Mouse (Mus musculus) midbrain, embryonic 16.5 days (tissue): Measurements from ENCODE around the gene Miga1. TPM values are rescaled to one million over a fixed set of nuclear protein-coding genes. Genes with fewer than 3 reads are reported as not detected.

Experiments used
- ATAC-seq: fragments of 200-750 bp; cut with Nextera tagmentation; 2 replicates; pipeline ENCODE4 v1.8.0; 2017; ENCODE audit warnings: moderate TSS enrichment
- H3K27ac ChIP-seq: fragments of 300-500 bp; sonication (generic); 2 replicates; pipeline ENCODE4 v1.5.1; 2014; ENCODE audit warnings: mild to moderate bottlenecking, low read length, mixed read lengths
- H3K27me3 ChIP-seq: fragments of 300-500 bp; sonication (generic); 2 replicates; pipeline ENCODE4 v1.6.1; 2014; ENCODE audit warnings: low read depth, low read length, mixed read lengths; ENCODE audit not compliant: control insufficient read depth, insufficient read depth
- H3K36me3 ChIP-seq: fragments of 300-500 bp; sonication (generic); 2 replicates; pipeline ENCODE4 v1.6.1; 2014; ENCODE audit warnings: mild to moderate bottlenecking, low read length, moderate library complexity, mixed read lengths; ENCODE audit not compliant: control insufficient read depth, insufficient read depth
- H3K4me1 ChIP-seq: fragments of 300-500 bp; sonication (generic); 2 replicates; pipeline ENCODE4 v1.6.1; 2014; ENCODE audit warnings: mild to moderate bottlenecking, low read length, mixed read lengths; ENCODE audit not compliant: control insufficient read depth, insufficient read depth
- H3K4me2 ChIP-seq: fragments of 300-500 bp; sonication (generic); 2 replicates; pipeline ENCODE4 v1.6.1; 2014; ENCODE audit warnings: mild to moderate bottlenecking, low read length, mixed read lengths
- H3K4me3 ChIP-seq: fragments of 300-500 bp; sonication (generic); 2 replicates; pipeline ENCODE4 v1.5.1; 2014; ENCODE audit warnings: low read depth, mild to moderate bottlenecking, low read length, moderate library complexity, mixed read lengths
- H3K9ac ChIP-seq: fragments of 300-500 bp; sonication (generic); 2 replicates; pipeline ENCODE4 v1.6.1; 2014; ENCODE audit warnings: low read depth, low read length, mixed read lengths
- H3K9me3 ChIP-seq: fragments of 300-500 bp; sonication (generic); replicated peaks from 2 replicates; pipeline ENCODE4 v1.6.1; 2014; ENCODE audit warnings: mild to moderate bottlenecking, low read length, mixed read lengths; ENCODE audit not compliant: control insufficient read depth, poor library complexity, severe bottlenecking
- WGBS: fragments of 180-500 bp; shearing (Covaris S2); extraction: QIAGEN DNeasy Blood & Tissue Kit; methylation state at CpG from one replicate; pipeline ENCODE4 v1.1.7; 2014; 5-methylcytosine and 5-hydroxymethylcytosine counted together
- polyA plus RNA-seq: library from polyadenylated mRNA; unstranded; fragments of >200 nt; fragmentation: Nextera tagmentation; extraction: Ambion mirVana; gene quantifications from 2 replicates; pipeline ENCODE4 v1.2.1, GENCODE M21; 2015

The Miga1 gene
- polyA plus RNA-seq, 1 experiment from 2014 or later, result 19.3 TPM

GRCm38 (mm10) chr3:152231333-152232100, 108.7 kb downstream of the Miga1 start:
- H3K4me2 ChIP-seq, result no peak overlapping the region
- WGBS, result 46% methylated on average over 6 of the region's 6 CpGs
- H3K4me3 ChIP-seq, result no peak overlapping the region
- no peak for ATAC-seq
- peaks cover 21% of the 10 kb centered on the region for H3K36me3 ChIP-seq
- no peaks in the 10 kb centered on the region for H3K9me3 ChIP-seq
- no peak overlapping the region for H3K9ac ChIP-seq
- H3K27ac ChIP-seq, result no peak overlapping the region
- H3K27me3 ChIP-seq, result no peaks in the 10 kb centered on the region
- H3K4me1 ChIP-seq, result no peaks in the 10 kb centered on the region

GRCm38 (mm10) chr3:152229271-152229670, 110.9 kb downstream of the Miga1 start:
- Histone ChIP-seq H3K9ac (no peak overlapping the region), H3K4me1 (no peaks in the 10 kb centered on the region), H3K27ac (no peak overlapping the region), H3K9me3 (no peaks in the 10 kb centered on the region), H3K36me3 (peaks cover 35% of the 10 kb centered on the region), H3K4me3 (no peak overlapping the region), H3K27me3 (no peaks in the 10 kb centered on the region), H3K4me2 (no peak overlapping the region)
- 94% methylated on average over 5 of the region's 5 CpGs for WGBS
- no peak for ATAC-seq

GRCm38 (mm10) chr3:152228843-152229242, 111.4 kb downstream of the Miga1 start:
- H3K4me1 ChIP-seq, result no peaks in the 10 kb centered on the region
- no peak overlapping the region for H3K4me3 ChIP-seq
- H3K27ac ChIP-seq, result no peak overlapping the region
- no peaks in the 10 kb centered on the region for H3K27me3 ChIP-seq
- H3K36me3 ChIP-seq, result peaks cover 39% of the 10 kb centered on the region
- H3K9ac ChIP-seq, result no peak overlapping the region
- H3K9me3 ChIP-seq, result no peaks in the 10 kb centered on the region
- no peak for ATAC-seq
- 98% methylated on average over 7 of the region's 7 CpGs for WGBS
- H3K4me2 ChIP-seq, result no peak overlapping the region

GRCm38 (mm10) chr3:152225906-152226305, 114.3 kb downstream of the Miga1 start:
- Histone ChIP-seq H3K27ac (no peak overlapping the region), H3K4me2 (no peak overlapping the region), H3K9ac (no peak overlapping the region), H3K9me3 (no peaks in the 10 kb centered on the region), H3K27me3 (no peaks in the 10 kb centered on the region), H3K4me1 (no peaks in the 10 kb centered on the region), H3K4me3 (no peak overlapping the region), H3K36me3 (peaks cover 54% of the 10 kb centered on the region)
- no peak for ATAC-seq
- WGBS, result 94% methylated on average over 7 of the region's 7 CpGs

- peaks cover 59% of the 10 kb centered on the region for H3K36me3 ChIP-seq
- H3K27me3 ChIP-seq, result no peaks in the 10 kb centered on the region
- H3K4me2 ChIP-seq, result no peak overlapping the region
- H3K9ac ChIP-seq, result no peak overlapping the region
- H3K4me3 ChIP-seq, result no peak overlapping the region
- H3K9me3 ChIP-seq, result no peaks in the 10 kb centered on the region
- no peak overlapping the region for H3K27ac ChIP-seq
- H3K4me1 ChIP-seq, result no peaks in the 10 kb centered on the region
- no peak for ATAC-seq
Observed at GRCm38 (mm10) chr3:152224918-152225317, 115.3 kb downstream of the Miga1 start.

Other genes starting within 250 kb of the Miga1 start
- 13.6 and 16.2 TPM in 2 replicates for gene Gipc2, start 174.2 kb downstream of the Miga1 start, polyA plus RNA-seq
- 48.8 and 52.5 TPM in 2 replicates for gene Dnajb4, start 130.1 kb downstream of the Miga1 start, polyA plus RNA-seq
- gene Fubp1, start 130.0 kb downstream of the Miga1 start, polyA plus RNA-seq, result 191 and 239 TPM in 2 replicates
- 1.8 TPM in 2 replicates for gene Nexn, start 74.1 kb downstream of the Miga1 start, polyA plus RNA-seq
- 99.6 and 102 TPM in 2 replicates for gene Usp33, start 6.1 kb upstream of the Miga1 start, polyA plus RNA-seq
- gene Zzz3, start 55.1 kb upstream of the Miga1 start, polyA plus RNA-seq, result 27.1 and 32.9 TPM in 2 replicates